Mouse (Mus musculus) effector memory CD4-positive, alpha-beta T cell, adult 5 months (primary cell): ENCODE data around the gene Olfr455. TPM values are rescaled to one million over a fixed set of nuclear protein-coding genes. Genes with fewer than 3 reads are reported as not detected.

Experiments
- polyA plus RNA-seq: library from polyadenylated mRNA; unstranded; fragments of 100-300 nt; shearing (Covaris generic); gene quantifications from one replicate; pipeline ENCODE4 v1.2.1, GENCODE M21; 2017

The Olfr455 gene
- polyA plus RNA-seq: not detected

GRCm38 (mm10) chr6:42547461-42547860, at the start of gene Olfr455:
Gene Olfr455, minus strand, starts transcription at chr6:42547587.

GRCm38 (mm10) chr6:42487114-42487513, 60.3 kb downstream of the Olfr455 start, which contains the start of gene Olfr456:
Gene Olfr456, minus strand, starts transcription at chr6:42487214.

Other genes starting within 250 kb of the Olfr455 start
- not detected for gene Fam131b, start 222.9 kb downstream of the Olfr455 start, polyA plus RNA-seq
- 136 TPM for gene Zyx, start 198.0 kb downstream of the Olfr455 start, polyA plus RNA-seq
- gene Epha1, start 174.3 kb downstream of the Olfr455 start, polyA plus RNA-seq: 0.30 TPM
- not detected for gene Tas2r143, start 147.3 kb downstream of the Olfr455 start, polyA plus RNA-seq
- gene Tas2r135, start 142.2 kb downstream of the Olfr455 start, polyA plus RNA-seq: not detected
- not detected for gene Tas2r126, start 113.1 kb downstream of the Olfr455 start, polyA plus RNA-seq
- gene Olfr458, start 82.4 kb downstream of the Olfr455 start, polyA plus RNA-seq: not detected
- 0.22 TPM for gene Olfr457, start 71.3 kb downstream of the Olfr455 start, polyA plus RNA-seq
- not detected for gene Olfr456, start 60.4 kb downstream of the Olfr455 start, polyA plus RNA-seq
- 0.25 TPM for gene Tcaf3, start 50.1 kb upstream of the Olfr455 start, polyA plus RNA-seq
- not detected for gene Tcaf2, start 97.7 kb upstream of the Olfr455 start, polyA plus RNA-seq
- not detected for gene Tcaf1, start 162.5 kb upstream of the Olfr455 start, polyA plus RNA-seq
- not detected for gene Olfr453, start 191.8 kb upstream of the Olfr455 start, polyA plus RNA-seq
- gene Olfr38, start 208.8 kb upstream of the Olfr455 start, polyA plus RNA-seq: not detected
- not detected for gene Olfr452, start 237.5 kb upstream of the Olfr455 start, polyA plus RNA-seq